Mouse (Mus musculus) neutrophil, adult 5-6 weeks (primary cell): ENCODE results near the gene Itgb2. TPM values are rescaled to one million over a fixed set of nuclear protein-coding genes. Genes with fewer than 3 reads are reported as not detected.
A peak's percentile ranks its signal among the peaks of the same experiment; 100 is the strongest.

Source experiments
- ATAC-seq: fragments of 151-379, 151-347 bp; 2 replicates; pipeline ENCODE4 v1.8.0; 2017; ENCODE audit warnings: mild to moderate bottlenecking, moderate TSS enrichment; ENCODE audit not compliant: insufficient number of reproducible peaks, poor library complexity, low FRiP score, severe bottlenecking; ENCODE audit errors: extremely low read depth
- total RNA-seq: library from RNA; stranded (forward); fragments of 200-1000 nt; gene quantifications from 2 replicates; pipeline ENCODE4 v1.2.3, GENCODE M21; 2017

Itgb2 gene
- total RNA-seq, 1 experiment from 2014 or later, result 452 TPM

DNA sequence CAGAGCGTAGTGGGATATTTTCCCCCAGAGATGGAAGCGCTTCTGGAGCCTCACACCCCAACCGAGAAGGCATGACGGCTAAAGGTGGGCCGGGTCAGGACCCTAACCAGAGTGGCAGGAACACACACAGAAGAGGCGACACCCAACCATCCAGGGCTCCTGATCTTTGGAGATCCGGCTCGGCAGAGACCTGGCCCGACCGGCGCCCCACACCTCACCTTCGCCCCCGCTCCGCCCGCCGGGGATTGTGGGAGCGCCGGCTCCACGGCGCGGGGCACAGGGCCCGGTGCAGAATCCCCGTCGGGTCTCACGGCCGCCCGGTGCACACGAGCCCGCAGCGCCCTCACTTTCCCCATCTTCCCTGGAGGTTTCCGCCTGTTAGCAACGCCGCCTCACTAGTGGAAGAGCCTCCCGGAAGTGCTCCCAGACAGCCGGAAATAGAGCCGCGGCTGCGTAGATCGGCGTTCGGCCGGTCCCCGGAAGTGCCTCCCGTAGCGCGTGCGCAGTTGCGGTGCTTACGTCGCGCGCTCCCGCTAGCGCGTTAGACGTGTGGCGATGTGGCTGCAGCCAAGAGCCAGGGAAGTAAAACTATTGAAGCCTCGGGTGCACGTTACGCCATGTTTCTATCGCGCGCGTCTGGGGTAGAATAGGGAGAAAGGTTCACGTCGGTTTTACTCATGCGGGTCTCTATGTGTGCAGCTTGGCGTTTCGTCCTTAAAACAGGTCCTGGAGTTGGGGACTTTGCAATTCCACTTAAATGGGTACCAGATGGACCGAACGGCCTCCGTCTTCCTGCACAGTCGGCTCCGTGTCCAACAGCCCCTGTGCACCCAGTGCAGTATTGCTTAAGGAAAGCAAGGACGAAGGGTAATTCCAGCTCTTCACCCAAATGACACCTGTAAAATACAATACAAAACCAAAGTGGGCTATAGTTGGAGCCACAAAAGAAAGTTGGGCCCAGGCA, 14.4 kb upstream of the Itgb2 start, which contains the start of gene Fam207a:
Gene Fam207a, minus strand, starts transcription at position 401 of the 964 bp plus-strand sequence.
- peak; percentile 80 for ATAC-seq

DNA sequence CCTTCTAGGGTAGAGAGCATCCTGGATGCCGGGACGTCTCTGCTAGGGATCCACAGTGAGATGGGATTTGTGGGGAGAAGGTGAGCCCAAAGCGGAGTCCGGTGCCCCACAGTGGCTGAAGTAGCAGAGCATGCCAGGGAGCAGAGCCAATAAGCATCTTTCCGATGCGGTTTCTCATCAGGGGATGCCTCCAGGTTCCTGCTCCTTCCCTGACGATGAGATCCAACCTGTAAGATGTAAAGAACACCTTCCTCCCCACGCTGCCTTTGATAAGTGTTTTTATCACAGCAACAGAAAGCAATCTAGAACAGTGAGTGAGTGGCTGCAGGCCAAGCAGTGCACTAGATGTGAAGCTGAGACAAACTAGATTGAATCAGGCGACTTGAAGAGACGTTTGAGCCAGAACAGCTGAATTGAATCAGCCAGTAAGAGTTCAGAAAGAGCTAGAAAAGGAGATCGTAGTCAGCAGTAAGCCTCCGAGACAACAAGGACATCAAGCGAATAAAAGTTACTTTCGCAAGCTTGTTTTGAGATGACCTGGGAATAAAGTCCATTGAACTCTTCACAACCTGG, 13.6 kb upstream of the Itgb2 start:
- no peak for ATAC-seq

DNA sequence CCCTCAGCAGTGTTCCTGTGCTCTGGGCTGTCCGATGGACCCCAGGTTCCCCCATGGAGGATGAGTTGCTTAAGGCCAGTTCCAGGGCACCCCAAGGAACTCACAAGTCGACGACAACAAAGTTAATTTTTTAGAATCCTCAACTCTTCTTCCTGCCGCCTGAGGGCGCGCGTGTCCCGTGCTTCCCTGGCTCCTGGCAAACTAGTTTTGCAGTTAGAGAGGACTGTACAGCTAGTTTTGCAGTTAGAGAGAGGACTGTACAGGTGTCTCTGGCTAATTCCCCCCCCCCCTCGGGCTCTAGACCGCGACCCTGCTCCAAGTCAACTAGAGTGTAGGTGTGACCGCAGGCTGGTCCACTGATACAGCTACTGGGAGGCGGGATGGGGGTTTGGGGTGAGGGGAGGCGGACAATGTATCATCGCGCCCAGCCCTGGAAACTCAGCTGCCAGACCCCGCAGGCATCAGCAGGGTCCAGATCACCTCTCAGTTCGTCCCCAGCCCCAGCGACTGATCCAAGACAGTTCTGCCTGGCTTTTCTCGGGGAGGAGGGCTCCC, 12.9 kb upstream of the Itgb2 start:
- ATAC-seq, result peak; percentile 64

DNA sequence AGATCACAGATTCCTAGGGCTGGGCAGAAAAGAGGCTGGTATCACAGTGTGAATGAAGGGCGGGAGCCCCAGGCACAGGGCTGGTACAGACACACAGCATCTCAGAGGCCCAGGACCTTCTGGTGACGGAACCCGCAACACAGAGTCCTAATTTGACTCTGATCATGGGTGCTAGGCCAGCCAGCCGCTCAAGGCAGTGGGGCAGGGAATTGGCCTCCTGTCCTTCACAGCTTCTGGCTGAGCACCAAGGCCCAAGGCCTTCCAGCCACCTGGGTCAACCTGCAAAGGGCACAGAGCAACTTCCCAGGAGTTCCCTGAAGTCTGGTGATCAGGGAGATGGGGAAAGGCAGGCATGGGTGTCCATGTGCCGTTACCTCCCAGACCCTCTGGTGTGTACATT, 12.3 kb upstream of the Itgb2 start:
- ATAC-seq, result no peak

DNA sequence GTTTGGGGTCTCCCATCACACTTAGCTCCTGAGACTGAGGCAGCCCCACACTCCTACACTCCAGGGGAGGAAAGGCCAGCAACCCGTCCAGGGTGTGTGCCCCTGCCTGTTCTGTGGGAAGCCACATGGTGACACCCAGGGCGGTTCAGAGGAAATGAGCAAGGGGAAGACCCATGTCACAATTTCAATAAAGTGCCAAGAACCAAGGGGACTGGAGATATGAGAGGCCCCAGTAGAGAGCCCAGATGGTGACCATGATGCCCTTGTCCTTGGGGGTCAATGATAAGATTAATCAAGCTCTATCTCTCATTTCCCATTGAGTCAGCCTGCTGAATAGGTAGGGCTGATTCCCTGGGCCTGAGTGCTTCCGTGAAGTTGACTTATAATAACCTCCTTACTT, 10.9 kb upstream of the Itgb2 start:
- ATAC-seq, result no peak

DNA sequence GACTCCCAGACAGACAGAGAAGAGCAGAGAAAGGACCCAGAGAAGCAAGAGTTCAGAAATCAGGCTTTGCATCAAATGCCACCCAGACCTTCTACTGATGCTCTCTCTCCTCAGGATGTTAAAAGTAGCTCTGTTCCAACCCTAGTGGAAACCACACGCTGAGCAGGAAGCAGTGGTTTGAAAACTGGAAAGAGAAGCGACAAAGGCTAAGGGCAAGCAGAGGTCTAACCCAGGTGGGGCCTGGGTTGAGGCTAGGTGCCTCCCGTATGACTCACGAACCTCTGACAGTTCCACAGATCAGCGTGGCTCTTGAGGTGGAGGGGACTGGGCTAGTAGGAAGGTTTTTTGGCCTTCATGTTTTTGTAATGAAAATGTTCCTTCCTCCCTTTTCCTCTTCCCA, 9.6 kb upstream of the Itgb2 start:
- peak; percentile 21; the same call in 1 of the 2 replicates for ATAC-seq

DNA sequence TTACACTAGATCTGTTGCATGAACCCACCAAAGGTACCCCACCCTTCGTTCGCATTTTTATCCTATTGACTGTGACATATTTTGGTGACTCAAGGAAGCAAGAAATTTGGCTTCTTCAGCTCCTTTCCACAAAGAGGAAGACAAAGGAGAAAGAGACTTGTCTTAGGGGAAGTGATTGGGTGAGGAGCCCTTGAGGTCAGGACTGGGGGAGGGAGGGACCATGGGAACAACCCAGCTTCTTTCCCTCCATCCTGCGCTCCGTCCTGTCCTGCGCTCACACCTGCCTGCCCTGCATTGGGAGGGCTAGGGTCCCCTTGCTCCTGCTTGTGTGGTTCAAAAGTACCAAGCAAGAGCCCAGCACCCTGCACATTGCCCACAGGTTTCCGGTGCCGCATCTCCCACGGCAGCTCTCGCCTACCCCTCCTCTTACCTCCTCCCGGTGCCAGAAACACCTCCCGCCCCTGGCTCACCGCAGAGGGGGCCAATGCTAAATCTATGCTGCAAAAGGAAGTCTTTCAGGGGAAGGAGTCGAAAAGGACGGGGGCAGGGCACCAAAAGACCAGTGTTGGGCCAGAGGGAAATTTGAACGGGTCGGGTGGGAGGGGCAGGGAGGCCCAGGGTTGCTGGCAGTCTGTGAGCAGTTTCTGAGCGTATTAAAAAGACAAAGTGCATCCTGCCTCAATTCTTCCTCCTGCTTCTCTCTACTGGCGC, 7.9 kb upstream of the Itgb2 start:
- peak; percentile 49 for ATAC-seq

DNA sequence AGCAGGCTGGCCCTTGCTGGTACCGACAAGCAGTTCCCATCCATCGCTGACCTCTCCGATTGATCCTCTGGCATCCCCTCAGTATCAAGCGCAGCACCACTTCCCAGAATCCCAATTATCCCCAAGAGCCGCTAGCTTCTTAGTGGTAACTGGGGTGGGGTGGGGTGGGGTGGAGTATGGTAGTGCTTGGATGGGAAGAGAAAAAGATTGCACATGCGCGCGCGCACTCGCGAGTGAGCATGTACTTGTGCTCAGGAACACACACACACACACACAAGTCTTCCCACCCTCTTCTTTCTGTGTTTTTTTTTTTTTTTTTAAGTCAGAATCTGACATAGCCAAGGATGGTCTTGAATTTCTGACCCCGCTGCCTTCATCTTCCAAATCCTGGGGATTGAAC, 7.3 kb upstream of the Itgb2 start:
- no peak for ATAC-seq

DNA sequence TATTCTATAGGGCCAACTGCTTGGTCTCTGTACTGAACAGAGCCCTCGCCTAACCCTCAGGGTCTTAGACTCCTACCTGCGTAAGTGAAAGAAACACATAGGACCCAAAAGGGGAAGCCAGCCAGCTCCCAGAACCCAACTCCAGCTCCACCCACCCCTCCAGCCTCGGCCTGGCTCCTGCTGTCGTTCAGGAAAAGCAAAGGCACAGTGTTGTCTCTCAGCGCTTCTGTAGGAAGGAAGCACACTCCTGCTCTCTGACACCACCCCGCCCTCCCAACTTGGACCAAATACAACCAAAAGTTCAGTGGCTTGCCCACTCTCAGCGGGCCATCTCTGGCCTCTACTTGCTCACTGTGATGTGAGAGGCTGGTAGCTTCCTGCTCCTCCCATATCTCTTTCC, 6.7 kb upstream of the Itgb2 start:
- ATAC-seq, result no peak

DNA sequence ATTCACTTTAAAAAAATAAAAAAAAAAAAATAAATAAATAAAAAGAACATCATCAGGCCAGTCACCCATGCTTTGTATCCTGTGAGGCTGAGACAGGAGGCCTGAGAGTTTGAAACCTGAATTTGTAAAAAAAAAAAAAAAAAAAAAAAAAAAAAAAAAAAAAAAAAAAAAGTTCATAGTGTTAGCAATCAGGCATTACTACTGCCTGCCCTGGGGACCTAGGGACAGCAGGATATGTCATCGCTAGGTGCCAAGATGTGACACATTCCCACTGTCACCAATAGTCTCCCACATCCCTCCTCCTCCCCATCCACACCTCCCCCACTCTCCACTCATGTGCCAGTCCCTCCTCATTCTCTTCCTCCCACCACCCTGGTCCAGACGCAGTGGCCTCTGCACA, 3.6 kb upstream of the Itgb2 start:
- no peak for ATAC-seq

DNA sequence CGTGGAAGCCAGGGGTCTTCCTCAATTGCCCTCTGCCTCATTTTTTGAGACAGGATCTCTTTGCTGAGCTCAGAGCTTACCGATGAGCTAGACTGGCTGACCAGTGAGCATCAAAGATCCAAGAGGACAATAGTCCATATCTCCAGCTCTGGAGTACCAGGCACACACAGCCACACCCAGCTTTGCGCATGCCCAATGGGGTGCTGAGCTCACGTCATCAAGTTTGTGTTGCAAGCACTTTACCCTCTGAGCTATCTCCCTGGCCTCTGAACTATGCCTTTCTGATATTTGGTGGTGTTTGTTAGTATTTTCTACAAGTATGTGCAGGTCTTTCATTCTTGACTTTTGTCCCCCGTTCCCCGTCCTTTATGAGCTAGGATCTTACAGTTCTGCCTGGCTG, 1.4 kb upstream of the Itgb2 start:
- no peak for ATAC-seq

DNA sequence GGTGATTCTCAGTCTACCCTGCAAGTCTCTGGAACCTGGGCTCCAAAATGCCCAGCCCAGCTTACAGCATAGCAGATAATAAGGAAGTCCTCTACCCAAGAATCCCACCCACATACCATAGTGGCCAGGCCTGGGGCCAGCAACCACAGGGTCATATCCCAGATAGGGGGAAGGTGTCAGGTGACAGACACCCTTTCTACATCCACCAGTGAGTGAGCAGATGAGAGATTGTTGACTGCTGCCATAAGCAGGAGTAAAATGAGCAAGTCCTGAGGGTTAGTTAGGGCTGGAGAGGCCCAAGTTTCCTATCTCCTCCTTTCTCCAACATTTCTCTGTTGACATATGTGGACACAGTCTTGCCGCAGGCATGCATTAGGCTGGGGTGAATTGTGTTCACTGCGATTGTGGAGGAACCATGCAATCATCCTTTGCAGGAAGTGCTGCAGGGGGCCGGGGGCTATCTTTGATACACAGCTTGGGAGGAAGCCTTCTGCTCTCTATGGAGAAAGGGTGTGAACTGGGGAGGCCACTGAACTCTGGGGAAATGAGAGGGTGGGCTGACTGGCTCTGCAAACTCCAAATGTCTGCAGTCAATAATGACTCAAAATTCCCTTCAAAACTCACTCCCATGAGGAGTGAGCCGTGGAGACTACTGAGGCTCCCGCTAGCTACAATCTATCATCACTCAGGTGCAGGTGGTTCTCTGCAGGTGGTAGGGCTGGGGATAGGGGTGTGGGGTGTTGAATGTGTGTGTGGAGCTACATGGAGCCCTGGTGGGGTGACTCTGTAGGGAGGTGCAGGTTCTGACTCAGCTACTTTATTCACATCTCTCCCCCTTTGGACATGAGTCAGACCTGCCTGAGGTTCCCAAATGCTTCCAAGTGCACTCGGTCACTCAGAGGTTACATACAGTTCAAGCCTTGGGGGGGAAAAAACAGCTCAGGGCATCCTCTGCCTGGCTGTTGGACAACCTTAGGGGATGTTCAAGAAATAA, 1.3 kb downstream of the Itgb2 start:
- peak; percentile 9; the same call in 1 of the 2 replicates for ATAC-seq

DNA sequence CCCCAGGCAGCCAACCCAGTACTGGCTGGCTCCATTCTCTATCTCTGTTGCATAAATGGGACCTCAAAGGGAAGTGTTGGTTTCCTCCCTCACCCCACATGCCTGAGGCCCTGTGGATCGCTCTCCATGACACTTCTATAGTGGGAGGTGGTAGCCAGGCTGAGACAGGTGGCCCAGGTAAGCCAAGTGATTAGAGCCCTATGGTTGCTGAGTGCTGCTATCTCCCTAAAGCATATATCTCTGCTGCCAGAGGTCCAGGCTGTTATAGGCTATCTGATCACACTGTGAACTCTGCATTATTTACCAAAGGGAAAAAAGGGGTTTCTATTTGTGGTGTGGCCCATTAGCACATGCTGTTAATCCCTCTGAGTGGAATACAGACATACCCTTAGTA, 2.0 kb downstream of the Itgb2 start:
- ATAC-seq, result no peak

DNA sequence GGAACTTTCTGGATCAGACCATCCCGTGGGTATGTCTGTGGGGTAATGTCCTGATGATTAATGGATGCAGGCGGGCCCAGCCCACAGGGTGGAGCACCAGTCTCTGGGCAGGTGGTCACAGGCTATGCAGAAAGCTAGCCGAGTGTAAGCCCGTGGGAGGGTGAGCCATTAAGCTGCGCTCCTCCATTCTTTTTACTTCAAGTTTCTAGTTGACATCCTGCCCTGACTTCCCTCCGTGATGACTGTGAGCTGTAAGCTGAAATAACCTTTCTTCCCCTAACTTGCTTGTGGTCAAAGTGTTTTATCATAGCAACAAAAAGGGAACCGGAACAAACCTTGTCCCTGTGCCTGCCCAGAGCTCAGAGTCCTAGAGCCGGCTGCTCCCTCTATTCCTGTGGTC, 6.7 kb downstream of the Itgb2 start:
- ATAC-seq, result peak; percentile 70

DNA sequence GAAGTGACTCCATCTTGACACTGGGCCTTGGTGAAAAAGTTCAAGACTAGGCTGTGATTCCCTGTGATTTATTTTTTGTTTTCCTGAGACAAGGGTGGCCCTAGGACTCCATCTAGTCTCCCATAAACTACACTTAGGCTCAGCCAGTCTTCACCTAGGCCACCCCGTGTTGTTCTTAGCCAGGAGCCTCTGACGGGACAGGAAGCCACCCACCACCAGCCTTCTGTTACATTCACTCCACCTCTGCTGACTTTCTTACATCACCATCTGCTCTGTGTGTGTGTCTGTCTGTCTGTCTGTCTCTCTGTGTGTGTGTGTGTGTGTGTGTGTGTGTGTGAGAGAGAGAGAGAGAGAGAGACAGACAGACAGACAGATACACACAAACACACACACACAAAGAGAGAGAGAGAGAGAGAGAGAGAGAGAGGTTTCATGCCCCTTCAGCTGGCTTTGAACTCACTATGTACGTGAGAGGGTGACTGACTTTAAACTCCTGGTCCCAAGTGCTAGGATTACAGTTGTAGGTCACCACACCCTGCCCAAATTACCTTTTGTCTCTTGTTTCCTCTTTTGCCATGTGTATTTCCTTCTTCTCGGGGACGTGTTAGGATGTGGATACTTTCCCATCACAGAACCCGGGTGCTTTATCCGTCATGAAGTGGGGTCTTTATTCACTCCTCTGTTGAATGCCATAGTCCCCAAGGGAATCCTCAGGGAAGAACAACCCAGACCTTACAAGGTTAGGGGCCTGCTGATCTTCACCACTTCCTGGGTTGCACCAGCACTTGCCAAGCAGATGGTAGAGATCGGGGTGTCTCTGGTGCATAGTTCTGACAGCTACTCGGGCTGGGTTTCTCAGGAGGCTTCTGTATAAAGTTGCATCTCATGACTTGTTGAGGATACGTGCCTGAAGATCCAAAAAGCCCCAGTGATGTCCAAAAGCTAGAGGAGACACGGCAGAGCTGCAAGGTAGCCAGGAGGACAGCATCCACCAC, 7.5 kb downstream of the Itgb2 start:
- no peak for ATAC-seq

DNA sequence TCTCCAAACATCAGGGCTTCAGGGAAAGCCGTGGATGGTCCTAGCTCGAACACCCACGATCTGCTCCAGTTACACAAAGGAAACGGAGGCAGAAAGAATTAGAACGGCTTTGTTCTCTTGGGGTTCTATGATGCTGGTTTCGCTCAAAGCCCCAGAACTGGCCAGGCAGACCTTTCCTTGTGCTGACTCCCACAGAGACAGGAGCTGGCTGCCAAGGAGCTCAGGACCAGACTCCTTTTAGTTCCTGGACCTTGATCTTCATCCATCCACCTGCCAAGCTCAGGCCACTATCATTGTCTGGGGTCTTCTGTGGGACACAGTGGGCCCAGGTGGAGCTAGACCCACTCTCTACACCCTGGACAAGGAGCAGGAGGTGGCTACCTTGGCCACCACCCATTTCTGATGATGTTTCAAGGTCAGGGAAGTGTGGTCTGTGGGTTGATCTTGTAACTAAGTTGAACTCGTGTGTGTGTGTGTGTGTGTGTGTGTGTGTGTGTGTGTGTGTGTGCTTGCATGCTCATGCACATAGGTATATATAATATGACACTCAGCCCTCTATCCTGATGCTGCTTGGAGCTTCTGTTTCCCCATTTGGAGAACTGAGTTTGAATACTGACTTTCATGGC, 9.4 kb downstream of the Itgb2 start:
- ATAC-seq, result no peak
